Mouse (Mus musculus): Measurements from ENCODE around the gene Alg1.
"Not testable (repeated sequence)": the region's sequence is repeated elsewhere in the genome, so short reads cannot be mapped to it uniquely, and the experiment has no call there.

Alg1 gene

DNA sequence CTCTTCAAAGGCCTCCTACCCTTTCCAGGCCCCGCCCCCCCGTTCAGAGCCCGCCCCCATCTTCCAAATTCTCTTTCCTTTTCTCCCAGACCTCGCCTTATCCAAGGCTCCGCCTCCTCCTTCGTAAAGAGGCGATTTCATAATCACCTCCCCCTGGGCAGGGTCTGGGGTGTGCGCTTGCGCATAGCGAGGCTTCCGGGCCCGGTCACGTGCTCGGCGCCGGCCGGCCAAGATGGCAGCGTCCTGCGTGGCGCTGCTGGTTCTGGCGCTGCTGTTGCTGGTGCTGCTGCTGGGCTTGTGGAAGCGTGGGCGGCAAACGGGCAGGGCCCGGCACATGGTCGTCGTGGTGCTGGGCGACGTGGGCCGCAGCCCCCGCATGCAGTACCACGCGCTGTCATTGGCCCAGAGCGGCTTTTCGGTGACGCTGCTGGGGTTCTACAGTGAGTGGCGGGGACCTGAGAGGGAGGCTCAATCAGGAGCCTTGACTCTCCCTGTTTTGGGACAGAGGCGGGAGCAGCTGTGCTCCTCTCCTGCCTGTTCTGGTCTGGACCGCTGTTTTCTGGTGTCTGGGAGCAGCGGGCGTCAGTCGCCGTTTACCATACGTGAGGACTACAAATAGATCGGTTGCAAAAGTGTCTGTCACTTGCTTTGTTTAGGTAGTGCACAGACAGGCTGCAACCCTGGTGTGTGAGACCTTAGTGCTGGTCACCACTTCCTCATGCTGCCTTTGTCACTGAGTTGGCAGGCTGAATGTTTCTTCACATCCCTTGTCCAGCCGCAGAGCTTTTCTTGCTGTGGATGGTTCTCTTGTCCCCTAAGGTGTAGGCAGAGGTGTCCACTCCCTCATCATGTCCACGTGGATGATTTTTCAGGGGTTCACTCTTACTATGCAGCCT lies at the start of gene Alg1:
Alg1 (plus strand) TSS at position 204 of the 896 bp plus-strand sequence.
- in situ Hi-C loops (cut with MboI, MseI), result no loop called here

DNA sequence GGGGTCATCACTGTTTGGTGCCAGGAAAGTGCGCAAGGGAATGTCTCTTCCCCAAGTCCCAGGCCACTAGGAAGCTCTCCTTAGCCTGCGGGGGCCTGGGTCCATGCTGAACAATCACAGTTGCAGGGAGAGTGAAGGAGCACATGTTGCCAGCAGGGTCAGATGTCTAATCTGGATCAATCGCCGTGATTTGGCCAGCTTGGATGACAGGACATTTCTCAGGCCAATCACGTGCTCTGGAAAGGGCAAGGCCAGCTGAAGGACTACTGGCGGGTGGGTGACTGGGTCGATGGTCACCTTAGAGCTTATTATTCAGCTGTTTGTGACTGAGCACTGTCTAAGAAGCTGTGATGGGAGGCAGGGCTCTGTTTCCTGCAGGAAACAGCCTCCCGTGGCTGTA lies 49.3 kb upstream of the Alg1 start:
- in situ Hi-C loops (cut with MboI, MseI), result no loop called here

DNA sequence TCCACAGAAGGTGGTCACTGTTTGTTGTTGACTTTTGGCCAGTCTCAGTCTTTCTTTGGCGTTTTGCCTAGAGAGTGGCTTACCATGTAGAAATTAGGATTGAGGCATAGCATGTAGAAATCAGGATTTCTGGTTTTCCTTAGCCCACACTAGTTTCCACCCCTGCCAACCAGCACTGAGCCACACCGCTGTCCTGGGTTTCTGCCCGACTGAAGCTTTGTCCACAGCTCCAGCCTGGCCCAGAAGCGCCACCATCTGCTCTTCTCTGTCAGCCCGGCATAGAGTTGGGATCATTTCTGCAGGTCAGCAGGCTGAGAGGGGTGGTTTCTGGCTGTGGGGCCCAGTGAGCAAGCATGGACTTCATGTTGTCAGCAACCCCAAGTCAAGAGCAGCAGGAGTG lies 48.5 kb upstream of the Alg1 start:
- in situ Hi-C loops (cut with MboI, MseI), result no loop called here

DNA sequence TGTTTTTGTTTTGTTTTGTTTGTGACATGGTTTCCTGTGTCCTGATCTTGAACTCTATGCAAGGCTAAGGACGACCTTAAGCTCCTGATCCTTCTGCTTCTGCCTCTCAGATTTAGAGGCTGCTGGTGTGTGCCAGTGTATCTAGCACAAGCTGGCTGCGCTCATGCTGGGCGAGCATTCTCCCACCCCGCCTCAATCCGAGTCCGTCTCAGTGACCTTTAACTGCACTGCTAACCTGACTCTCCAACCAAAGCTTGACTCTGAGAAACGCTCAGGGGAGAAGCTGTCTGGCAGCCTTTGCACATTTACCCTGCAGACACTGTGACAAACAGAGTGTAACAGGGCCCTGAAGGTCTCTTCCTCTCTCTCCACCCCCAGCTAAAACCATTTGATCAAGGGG lies 47.7 kb upstream of the Alg1 start:
- in situ Hi-C loops (cut with MboI, MseI), result no loop called here

DNA sequence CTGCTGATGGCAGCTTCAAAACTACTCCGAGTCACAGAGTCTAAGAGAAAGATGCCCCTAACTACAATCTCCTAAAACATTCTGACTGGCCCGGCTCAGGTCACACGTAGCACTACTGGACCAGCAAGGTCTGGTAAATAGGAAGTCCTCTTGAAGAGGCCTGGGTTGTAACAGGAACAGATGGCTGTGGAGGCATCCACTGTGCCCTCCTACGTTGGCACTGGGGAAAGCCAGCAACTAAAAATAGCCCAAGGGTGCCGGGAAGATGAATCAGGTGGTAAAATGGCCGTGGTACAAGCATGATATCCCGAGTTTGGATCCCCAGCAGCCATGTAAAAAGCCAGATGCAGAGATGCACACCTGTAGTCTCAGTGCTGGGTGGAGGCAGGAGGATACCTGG lies 47.2 kb upstream of the Alg1 start:
- in situ Hi-C loops (cut with MboI, MseI), result no loop called here

DNA sequence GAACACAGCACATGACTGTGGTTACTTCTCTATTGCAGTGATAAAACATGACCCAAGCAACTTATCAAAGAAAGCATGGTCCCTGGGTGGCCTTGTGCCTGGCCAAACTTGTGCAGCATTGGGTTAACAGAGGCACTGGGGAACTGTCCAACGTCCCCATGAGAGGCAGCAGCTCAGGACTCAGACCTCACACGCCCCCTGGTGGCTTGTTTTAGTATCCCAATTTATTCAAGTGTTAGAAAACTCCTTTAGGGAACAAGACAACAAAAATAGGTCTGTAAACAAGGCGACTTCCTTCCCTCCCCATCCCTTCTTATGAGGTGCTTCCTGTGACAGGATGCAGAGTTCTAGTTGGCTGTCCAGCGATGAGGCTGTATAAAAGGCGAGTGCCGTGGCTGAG lies 38.3 kb upstream of the Alg1 start:
- in situ Hi-C loops (cut with MboI, MseI), result no loop called here

DNA sequence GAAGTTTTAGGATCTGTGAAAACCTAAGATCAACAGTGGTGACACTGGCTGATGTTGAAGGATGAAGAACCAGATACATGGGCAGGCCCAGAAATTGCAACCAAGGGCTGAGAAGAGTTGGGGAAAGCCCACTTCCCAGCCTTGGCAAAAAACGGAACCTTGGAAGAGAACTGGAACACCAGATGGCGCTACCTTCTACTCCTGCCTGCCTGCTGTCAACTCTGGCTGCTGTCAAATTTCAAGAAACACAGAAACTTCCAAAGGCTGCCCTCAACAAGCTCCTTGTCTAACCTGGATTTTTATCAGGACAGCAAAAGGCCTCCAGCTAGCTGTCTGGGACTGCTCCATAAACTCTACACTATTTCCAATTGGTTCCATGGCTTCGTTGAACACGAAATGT lies 30.7 kb upstream of the Alg1 start:
- in situ Hi-C loops (cut with MboI, MseI), result loop anchor here (5.0 kb wide), 1 partner anchor 35 kb away; no protein-coding TSS in a partner anchor

DNA sequence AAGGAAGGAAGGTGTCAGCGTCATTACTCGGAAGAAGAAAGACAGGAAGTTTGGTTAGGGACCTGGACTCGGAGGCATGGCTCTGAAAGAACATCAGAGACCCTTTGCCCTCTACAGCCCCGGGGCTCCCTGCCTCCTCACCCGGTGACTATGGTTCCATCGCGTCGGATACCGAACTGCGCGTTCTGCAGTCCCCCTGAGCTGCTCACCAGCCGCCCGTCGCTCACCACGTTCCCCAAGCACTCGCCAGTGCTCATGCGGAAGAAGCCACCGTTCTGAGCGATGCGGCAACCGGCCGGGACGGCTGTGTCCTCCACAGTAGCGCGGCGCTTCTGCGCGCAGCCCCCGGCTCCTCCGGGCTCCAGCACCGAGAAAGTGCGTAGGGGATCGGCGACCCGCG lies 30.2 kb upstream of the Alg1 start:
- in situ Hi-C loops (cut with MboI, MseI), result loop anchor here (5.0 kb wide), 1 partner anchor 34 kb away; no protein-coding TSS in a partner anchor

DNA sequence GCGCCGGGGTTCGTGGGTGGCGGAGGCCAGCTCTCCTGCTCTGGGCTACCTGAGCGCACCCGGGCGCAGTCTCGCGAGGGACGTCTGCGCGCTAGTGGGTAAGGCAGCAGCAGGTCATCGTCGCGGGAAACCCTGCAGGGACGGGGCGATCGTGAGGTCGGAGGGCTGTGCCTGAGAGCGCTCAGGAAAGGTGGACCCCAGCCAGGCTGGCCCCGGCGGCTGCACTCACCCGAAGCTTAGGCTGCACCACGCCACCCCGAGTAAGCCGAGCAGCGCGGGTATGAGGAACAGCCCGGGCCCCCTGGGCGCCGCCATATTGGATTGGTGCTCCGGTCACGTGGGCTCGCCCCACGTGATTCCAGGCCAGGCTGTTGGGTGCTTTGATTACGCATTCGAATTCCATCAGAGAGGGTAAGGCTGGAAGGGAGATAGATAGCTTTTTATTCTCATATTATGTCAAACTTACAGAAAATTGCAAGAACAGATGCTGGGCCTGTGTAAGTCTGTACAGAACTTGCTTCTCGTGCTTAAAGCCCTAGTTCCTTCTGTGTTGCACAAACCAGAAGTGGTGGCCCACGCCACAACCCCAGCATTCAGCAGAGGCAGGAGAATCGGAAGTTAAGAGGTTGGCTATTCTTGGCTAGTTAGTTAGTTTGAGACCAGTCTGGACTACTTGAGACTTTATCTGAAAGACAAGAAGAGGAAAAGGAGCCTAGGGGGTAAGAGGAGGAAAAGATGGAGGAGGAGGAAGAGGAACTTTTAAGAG lies 29.6 kb upstream of the Alg1 start, which contains the start of gene Nagpa:
Nagpa (minus strand) TSS at position 345 of the 766 bp plus-strand sequence.
- in situ Hi-C loops (cut with MboI, MseI), result loop anchor here (5.0 kb wide), 1 partner anchor 33 kb away; no protein-coding TSS in a partner anchor

DNA sequence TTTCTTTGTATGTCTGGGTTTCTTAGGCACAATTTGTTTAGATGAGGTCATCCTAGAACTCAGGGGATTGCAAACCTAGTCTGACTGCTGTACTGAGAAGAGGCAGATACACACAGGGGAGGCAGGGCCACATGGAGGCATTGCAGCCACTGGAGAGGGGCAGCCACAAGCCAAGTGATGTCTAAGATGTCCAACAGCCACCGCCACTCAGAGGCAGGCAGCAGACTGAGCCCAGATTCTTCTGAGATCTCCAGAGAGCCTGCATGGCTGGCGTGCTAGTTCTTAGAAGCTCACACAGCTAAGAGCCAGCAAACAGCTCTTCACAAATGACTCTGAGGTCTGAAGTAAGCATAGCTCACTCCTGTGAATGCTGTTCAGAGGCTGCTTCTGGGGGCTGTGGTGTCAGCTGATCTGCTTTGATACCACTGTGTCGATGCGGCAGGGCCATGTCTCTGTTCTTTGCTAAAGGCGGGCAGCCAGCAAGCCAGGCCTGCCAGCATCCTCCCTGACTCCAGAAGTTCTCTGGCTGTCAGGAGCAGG lies 27.9 kb upstream of the Alg1 start:
- in situ Hi-C loops (cut with MboI, MseI), result no loop called here

DNA sequence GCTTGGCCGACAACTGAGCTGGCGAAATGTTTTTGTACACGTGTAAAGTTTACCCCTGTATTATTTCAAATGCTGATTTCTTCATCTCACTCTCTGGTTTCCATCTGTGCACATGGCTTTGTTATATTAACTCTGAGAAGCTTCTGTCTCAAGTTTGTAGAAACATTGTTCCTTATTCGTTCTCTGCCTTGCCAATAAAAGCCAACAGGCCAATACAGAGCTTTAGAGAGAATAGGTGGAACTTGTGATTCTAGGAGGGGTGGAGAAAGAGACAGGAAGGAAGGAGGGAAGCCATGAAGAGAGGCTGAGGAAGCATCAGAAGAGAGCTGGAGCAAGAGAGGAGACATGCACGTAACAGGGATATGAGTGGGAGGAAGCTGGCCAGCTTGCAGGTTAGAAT lies 27.4 kb upstream of the Alg1 start:
- in situ Hi-C loops (cut with MboI, MseI), result no loop called here

DNA sequence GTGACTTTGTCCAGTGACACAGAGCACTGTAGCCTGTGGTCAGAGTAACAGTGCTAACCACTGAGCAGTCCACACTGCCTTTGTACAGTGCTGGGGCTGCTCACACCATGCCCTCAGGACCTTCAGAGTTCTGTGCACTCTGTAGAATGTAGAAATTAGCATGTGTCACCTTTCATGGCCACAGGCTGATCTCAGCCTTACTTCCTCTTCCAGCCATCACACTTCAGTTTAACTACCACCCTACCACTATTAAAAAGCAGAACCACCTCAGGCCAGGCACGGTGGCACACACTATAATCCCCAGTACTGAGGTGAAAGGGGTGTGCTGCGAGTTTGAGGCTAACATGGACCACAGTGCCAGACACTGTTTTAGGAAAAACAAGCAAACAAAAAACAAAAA lies 23.1 kb upstream of the Alg1 start:
- in situ Hi-C loops (cut with MboI, MseI), result no loop called here

DNA sequence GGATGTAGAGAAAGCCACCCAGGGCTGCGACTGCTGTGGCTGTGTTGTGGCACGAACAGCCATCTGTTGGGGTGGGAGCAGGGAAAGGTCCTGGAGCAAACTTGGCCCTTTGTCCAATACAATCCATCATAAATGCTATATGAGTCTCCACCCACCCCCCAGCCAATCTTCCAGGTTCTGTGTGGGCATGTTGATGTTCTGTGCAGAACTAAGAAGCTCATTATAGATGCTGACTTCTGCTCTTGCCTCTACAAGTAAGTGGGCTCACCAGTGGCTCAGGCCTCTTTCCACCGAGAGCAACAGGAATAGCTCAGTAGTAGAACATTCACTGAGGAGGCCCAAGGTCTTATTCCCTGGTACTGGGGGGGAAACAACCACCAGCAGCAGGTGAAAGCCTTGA lies 21.3 kb upstream of the Alg1 start:
- in situ Hi-C loops (cut with MboI, MseI), result no loop called here

DNA sequence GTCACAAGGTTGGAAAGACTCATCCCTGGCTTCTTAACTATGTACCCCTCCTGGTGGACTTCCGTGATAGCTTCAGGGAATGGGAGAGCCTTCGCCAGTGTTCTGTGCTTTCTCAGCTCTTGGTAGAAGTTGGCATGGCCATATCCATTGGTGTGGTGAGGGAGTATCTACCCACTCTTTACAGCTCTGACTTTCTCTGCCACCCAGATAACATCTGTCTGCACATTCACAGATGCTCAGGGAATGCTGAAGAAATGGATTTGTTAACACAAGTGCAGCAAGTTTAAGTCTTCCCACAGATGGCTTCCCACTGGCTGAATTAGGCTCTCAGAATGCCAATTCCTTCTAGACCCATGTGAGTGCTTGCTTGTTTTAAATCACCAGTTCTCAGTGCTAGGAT lies 19.3 kb upstream of the Alg1 start:
- in situ Hi-C loops (cut with MboI, MseI), result no loop called here

DNA sequence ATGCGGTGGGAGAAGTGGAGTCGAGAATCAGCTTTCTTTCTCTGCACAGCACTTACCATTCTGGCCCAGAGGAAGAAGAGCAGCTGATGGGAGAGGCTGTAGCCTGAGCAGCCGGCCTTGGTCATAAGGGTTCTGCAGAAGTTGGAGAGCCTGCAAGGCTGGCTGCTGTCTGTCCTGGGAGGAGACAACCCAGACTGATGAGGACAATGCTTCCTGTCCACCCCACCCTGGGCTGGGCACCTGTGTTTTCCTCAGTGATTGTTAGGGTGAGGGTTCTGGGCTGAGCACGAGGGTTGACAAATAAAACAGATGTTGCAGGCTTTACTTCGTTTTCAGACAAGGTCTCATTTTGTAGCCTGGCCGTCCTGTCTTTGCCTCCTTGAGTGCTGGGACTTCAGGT lies 16.7 kb upstream of the Alg1 start:
- in situ Hi-C loops (cut with MboI, MseI), result no loop called here

DNA sequence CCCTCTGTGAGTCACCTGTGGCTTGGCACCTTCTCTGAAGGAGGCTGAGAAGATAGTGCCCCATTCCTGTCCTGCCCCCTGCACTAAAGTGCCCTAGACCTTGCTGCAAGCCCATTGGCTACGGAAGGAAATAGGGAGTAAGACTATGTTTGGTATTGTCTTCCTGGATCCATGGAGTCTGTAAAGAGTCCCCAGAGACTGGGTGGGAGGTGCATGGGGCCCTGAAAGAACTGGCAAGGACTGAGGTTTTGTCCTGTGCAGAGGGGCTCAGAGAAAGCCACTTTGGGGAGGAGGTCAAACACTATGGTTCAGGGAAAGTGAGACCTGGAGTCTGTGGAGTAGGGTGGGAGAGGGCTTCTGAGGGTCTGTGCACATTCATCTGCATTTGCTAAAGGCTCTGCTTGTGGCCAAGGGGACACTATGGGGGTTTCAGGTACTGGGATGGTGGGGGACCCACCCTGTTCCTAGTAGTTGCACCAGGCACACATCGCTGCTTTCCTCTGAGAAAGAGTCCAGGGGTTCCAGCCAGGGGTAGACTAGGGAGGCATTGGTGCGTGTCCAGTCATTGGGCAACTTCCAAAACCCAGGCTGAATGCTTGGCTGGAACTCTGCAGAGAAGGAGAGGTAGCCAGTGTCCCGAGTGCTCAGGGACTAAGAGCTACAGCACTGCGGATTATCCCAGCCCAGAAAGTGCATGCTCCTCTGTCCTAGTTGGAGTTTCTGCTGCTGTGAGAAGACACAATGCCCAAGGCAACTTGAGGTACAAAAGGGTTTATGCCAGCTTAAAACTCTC lies 15.9 kb upstream of the Alg1 start:
- in situ Hi-C loops (cut with MboI, MseI), result no loop called here

DNA sequence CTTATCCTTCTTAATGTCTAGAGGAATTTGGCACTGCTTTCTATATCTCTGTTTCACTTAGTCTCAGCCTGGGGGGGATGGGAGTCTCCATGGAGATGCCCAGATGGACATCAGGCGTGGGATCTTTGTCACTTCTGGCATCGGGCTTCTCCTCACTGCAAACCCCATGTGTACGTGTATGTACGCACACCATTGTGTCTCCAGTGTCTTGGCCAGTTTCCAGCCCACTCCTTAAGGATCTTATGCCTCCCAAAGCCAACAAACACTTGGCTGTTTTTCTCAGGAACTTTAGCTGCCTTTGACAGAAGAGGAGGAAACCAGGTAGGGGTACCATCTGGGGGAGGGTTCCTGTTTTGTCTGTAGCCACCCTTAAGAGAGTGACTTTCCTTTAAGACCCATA lies 12.0 kb upstream of the Alg1 start:
- in situ Hi-C loops (cut with MboI, MseI), result no loop called here

DNA sequence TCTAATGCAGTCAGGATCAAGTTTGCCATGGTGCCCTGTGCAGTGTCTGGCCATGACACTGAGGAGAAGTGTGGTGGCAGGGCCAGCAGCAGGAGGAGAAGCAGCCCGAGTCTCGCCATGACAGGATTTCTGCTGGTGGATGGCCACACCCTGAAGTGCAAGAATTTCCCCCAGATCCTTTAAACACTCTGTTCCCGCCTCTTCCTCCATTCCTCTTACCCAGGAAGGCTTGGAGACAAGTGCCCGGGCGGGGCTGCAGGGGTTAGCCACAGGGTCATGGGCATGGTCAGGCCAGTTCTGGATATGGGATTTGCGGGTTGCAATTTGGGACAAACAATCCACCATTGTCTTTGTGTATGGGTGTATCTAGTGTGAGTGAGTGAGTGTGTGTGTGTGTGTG lies 11.3 kb upstream of the Alg1 start, which contains the start of gene AU021092:
AU021092 (minus strand) TSS at position 160 of the 400 bp plus-strand sequence.
- in situ Hi-C loops (cut with MboI, MseI), result no loop called here

DNA sequence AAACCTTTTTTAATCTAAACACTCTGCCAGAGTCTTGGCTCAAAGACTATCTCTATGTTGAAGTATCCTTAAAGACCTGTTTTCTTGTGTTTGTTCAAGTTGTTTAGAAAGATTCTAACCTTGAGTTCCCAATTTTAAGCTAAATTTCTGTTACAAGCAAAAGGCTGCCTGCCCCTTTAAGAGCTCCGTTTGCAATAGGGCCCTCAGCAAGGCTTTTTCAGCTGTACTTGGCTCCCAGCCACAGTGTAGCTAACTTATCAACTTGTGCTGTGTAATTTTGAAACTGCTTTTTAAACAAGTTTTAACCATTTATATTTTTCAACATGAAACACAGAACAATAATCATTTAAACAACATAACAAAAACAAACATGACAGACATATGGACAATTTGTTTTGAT lies 6.9 kb upstream of the Alg1 start:
- in situ Hi-C loops (cut with MboI, MseI), result not testable (repeated sequence)

DNA sequence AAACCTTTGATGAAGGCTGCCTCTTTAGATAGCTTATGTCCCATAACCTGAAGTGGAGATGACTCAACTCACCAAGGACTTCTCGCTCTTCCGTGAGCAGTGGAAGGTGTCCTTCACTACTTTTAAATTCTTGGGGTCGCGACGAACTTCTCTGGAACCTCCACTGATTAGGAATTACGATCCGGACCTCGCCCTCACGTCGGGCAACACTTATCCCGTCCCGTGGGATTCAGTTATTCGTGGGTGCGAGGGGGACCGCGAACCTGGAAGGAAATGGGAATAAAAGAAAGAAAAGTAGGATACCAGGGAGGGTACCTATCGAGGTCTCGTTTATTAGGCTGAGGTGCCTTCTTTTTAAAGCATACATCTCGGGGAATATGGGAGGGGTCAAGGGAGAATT lies 5.9 kb upstream of the Alg1 start:
- in situ Hi-C loops (cut with MboI, MseI), result not testable (repeated sequence)

DNA sequence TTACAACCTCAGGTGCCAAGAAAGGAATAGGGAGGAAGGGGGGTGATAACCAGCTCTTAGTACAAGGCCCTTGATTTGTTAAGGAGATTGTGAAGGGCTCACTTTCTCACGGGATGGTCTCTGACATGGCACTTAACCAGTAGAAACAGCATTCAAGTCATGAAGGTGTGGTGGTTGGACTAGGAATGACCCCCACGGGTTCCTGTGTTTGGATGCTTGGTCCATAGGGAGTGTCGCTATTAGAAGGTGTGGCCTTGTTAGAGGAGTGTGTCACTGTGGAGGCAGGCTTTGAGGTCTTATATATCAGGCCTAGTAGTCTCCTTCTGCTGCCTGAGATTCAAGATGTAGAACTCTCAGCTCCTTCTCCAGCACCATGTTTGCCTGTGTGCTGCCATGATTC lies 5.3 kb upstream of the Alg1 start:
- in situ Hi-C loops (cut with MboI, MseI), result not testable (repeated sequence)

DNA sequence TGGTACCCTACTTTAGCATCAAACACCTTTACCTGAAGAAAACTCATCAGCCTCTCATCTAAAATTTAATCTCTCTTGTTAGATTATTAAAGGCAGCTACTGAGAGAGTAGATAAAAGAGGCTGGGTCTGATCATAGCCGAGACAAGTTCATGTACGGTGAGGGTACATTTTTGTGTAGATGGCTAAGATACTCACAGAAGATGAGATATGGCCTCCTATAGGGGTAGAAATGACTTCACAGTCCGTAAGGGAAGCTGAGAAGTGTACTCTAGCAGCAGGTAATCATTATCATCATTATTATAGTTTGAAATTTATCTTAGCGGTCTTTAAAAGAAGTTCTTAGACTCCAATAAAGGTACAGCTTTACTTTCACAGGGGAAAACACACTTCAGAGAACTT lies 439 bp upstream of the Alg1 start:
- in situ Hi-C loops (cut with MboI, MseI), result no loop called here
